Mouse (Mus musculus) intestine, embryonic 15.5 days (tissue): ENCODE results near the gene Cntnap1. TPM values are rescaled to one million over a fixed set of nuclear protein-coding genes. Genes with fewer than 3 reads are reported as not detected.
"Not testable (repeated sequence)": the region's sequence is repeated elsewhere in the genome, so short reads cannot be mapped to it uniquely, and the experiment has no call there.

Experiments
- ATAC-seq: fragments of 200-750 bp; cut with Nextera tagmentation; 2 replicates; pipeline ENCODE4 v1.8.0; 2017; ENCODE audit warnings: moderate TSS enrichment, moderate library complexity
- H3K27ac ChIP-seq: fragments of 300-500 bp; sonication (generic); 2 replicates; pipeline ENCODE4 v1.5.1; 2015; ENCODE audit warnings: mild to moderate bottlenecking, inconsistent platforms
- H3K27me3 ChIP-seq: fragments of 300-500 bp; sonication (generic); replicated peaks from 2 replicates; pipeline ENCODE4 v1.6.1; 2015; ENCODE audit warnings: inconsistent platforms
- H3K36me3 ChIP-seq: fragments of 300-500 bp; sonication (generic); 2 replicates; pipeline ENCODE4 v1.6.1; 2015; ENCODE audit warnings: inconsistent platforms
- H3K4me1 ChIP-seq: fragments of 300-500 bp; sonication (generic); replicated peaks from 2 replicates; pipeline ENCODE4 v1.6.1; 2015; ENCODE audit warnings: inconsistent platforms
- H3K4me2 ChIP-seq: fragments of 300-500 bp; sonication (generic); replicated peaks from 2 replicates; pipeline ENCODE4 v1.6.1; 2015; ENCODE audit warnings: mild to moderate bottlenecking, inconsistent platforms
- H3K4me3 ChIP-seq: fragments of 300-500 bp; sonication (generic); replicated peaks from 2 replicates; pipeline ENCODE4 v1.5.1; 2015; ENCODE audit warnings: inconsistent platforms
- H3K9ac ChIP-seq: fragments of 300-500 bp; sonication (generic); 2 replicates; pipeline ENCODE4 v1.6.1; 2015; ENCODE audit warnings: inconsistent platforms
- H3K9me3 ChIP-seq: fragments of 300-500 bp; sonication (generic); 2 replicates; pipeline ENCODE4 v1.6.1; 2016; ENCODE audit warnings: inconsistent platforms
- WGBS: fragments of 180-500 bp; shearing (Covaris S2); methylation state at CpG from one replicate; pipeline ENCODE4 v1.1.7; 2015; 5-methylcytosine and 5-hydroxymethylcytosine counted together
- polyA plus RNA-seq: library from polyadenylated mRNA; unstranded; fragments of >200 nt; fragmentation: Nextera tagmentation; extraction: Ambion mirVana; gene quantifications from 2 replicates; pipeline ENCODE4 v1.2.1, GENCODE M21; 2015

Cntnap1 gene
- polyA plus RNA-seq, 1 experiment from 2014 or later = 0.82 TPM

GRCm38 (mm10) chr11:101155151-101155550 is 15.2 kb upstream of the Cntnap1 start:
- Histone ChIP-seq H3K36me3 (no peaks in the 10 kb centered on the region), H3K27me3 (no peaks in the 10 kb centered on the region), H3K4me1 (peaks cover 10% of the 10 kb centered on the region), H3K4me2 (no peak overlapping the region), H3K27ac (no peak overlapping the region), H3K9me3 (no peaks in the 10 kb centered on the region), H3K9ac (no peak overlapping the region), H3K4me3 (no peak overlapping the region)
- no peak for ATAC-seq
- WGBS = 66% methylated on average over 6 of the region's 6 CpGs

DNA sequence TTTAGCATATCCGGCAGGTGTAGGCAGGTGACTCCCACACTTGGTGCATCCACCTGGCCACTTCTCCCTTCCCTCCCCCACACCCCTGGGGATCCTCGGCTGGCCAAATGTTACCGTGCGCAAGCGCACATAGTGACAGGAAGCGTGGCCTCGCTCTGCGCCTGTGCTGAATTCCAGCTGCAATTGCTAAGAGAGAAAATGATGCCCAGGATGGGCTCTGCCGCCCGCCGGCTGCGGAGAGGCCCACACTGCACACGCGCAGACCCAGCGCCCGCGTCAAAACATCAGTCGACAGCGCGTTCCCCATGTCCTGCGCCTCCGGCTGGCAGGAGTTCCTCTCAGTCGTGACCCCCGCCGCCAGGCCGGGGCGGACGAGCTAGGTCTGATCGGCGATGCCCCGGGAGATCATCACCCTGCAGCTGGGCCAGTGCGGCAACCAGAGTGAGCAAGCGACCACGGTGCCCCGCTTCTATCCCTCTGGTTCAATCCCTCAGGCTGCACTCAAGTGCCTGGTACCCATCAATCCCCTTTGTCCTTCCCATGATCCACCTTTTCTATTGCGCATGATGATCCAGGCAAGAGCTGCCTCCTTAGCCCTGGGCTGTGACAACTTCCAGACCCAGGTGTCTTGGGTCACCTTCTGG is 14.5 kb upstream of the Cntnap1 start, which contains the start of gene Tubg2:
TSS of gene Tubg2 (plus strand) at position 180 of the 644 bp plus-strand sequence.
- Histone ChIP-seq H3K4me1 (peaks cover 10% of the 10 kb centered on the region), H3K4me3 (peak within 1 kb of the TSS; percentile 42), H3K9ac (peak within 1 kb of the TSS; percentile 56), H3K9me3 (no peaks in the 10 kb centered on the region), H3K27ac (peak within 1 kb of the TSS; percentile 67), H3K4me2 (peak within 1 kb of the TSS; percentile 92), H3K36me3 (no peaks in the 10 kb centered on the region), H3K27me3 (no peaks in the 10 kb centered on the region)
- peak; percentile 73 for ATAC-seq
- 2% methylated on average over 36 of the region's 36 CpGs for WGBS

- H3K9ac ChIP-seq, H3K9me3 ChIP-seq, ATAC-seq, H3K4me3 ChIP-seq, H3K27me3 ChIP-seq, H3K4me2 ChIP-seq, H3K27ac ChIP-seq: not testable (repeated sequence)
- H3K4me1 ChIP-seq = peaks cover 31% of the 10 kb centered on the region
- WGBS = 79% methylated on average over 10 of the region's 10 CpGs
- H3K36me3 ChIP-seq = peaks cover 18% of the 10 kb centered on the region
Measured at GRCm38 (mm10) chr11:101160151-101160550, 10.2 kb upstream of the Cntnap1 start.

DNA sequence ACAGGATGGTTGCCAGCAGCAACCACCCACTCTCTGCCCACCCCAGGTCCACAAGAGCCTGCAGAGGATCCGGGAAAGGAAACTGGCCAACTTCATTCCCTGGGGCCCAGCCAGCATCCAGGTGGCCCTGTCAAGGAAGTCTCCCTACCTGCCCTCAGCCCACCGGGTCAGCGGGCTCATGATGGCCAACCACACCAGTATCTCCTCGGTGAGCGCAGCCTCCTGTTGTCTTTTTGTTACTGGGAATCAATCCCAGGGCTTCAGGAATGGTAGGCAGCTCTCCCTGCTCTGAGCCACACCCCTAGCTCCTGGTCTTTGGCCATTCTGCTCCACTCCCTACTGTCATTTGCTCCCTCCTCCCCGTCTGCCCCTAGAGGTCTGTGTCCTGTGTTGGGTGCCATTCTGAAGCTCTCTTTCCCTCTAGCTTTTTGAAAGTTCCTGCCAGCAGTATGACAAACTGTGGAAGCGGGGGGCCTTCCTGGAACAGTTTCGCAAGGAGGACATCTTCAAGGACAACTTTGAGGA is 9.3 kb upstream of the Cntnap1 start:
- H3K4me2 ChIP-seq, H3K9ac ChIP-seq, H3K27ac ChIP-seq, ATAC-seq, H3K4me3 ChIP-seq, H3K9me3 ChIP-seq, H3K27me3 ChIP-seq: not testable (repeated sequence)
- WGBS = 82% methylated on average over 8 of the region's 8 CpGs
- H3K4me1 ChIP-seq = peaks cover 27% of the 10 kb centered on the region
- H3K36me3 ChIP-seq = peaks cover 18% of the 10 kb centered on the region

- Histone ChIP-seq H3K27ac (no peak overlapping the region), H3K4me1 (peaks cover 25% of the 10 kb centered on the region), H3K9me3 (no peaks in the 10 kb centered on the region), H3K4me3 (no peak overlapping the region), H3K4me2 (no peak overlapping the region), H3K36me3 (peaks cover 23% of the 10 kb centered on the region), H3K9ac (no peak overlapping the region), H3K27me3 (peaks cover 10% of the 10 kb centered on the region)
- 88% methylated on average over 15 of the region's 15 CpGs for WGBS
- no peak for ATAC-seq
Measured at GRCm38 (mm10) chr11:101161551-101161950, 8.8 kb upstream of the Cntnap1 start.

DNA sequence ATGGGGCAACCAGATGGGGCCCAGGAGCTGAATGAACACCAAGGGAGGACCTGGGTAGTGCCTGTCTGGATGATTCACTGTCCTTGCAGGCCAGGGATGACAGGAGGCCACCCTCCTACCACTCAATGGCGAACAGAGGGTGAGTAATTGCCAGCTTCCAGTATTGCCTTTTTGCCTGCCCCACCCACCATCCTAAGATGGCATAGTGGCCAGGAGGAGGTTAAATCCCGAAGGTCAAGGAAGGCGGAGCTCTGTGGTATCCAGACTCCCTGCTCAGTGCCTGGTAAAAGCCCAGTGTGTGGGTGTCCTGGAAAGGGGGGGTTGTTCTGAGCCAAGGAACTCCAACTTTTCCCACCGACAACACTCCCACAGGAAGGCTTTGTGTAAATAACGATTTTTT is 8.0 kb upstream of the Cntnap1 start:
- WGBS = 57% methylated on average over 5 of the region's 5 CpGs
- H3K27ac ChIP-seq = no peak overlapping the region

DNA sequence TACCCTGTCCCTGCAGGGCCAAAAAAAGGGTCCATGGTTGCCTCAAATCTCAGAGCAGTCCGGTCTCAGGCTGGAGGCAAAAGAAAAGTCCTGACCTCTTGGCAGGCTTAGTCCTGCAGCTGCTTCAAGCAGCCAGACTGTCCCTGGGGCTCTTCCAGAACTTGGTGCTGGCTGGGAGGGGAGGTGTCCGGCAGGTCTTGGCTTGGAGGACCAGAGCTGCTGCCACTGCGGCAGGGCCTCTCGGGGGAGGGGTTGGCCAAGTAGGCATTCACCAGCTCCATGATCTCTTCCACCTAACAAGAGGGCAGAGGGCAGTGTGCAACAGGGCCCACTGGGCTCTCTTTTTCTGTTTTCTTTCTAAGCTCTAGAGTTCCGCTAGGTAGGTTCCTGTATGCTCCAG is 7.6 kb upstream of the Cntnap1 start:
- Histone ChIP-seq H3K4me2 (no peak overlapping the region), H3K4me1 (peaks cover 25% of the 10 kb centered on the region), H3K9me3 (no peaks in the 10 kb centered on the region), H3K4me3 (no peak overlapping the region), H3K27me3 (peaks cover 13% of the 10 kb centered on the region), H3K9ac (no peak overlapping the region), H3K36me3 (peaks cover 31% of the 10 kb centered on the region), H3K27ac (no peak overlapping the region)
- no peak for ATAC-seq
- WGBS = 70% methylated on average over 5 of the region's 5 CpGs

More for the DNA sequence above, 8.0 kb upstream of the Cntnap1 start:
- Histone ChIP-seq H3K9ac (no peak overlapping the region), H3K27me3 (peaks cover 13% of the 10 kb centered on the region), H3K4me1 (peaks cover 25% of the 10 kb centered on the region), H3K36me3 (peaks cover 26% of the 10 kb centered on the region), H3K4me2 (no peak overlapping the region), H3K9me3 (no peaks in the 10 kb centered on the region), H3K4me3 (no peak overlapping the region)
- no peak for ATAC-seq

DNA sequence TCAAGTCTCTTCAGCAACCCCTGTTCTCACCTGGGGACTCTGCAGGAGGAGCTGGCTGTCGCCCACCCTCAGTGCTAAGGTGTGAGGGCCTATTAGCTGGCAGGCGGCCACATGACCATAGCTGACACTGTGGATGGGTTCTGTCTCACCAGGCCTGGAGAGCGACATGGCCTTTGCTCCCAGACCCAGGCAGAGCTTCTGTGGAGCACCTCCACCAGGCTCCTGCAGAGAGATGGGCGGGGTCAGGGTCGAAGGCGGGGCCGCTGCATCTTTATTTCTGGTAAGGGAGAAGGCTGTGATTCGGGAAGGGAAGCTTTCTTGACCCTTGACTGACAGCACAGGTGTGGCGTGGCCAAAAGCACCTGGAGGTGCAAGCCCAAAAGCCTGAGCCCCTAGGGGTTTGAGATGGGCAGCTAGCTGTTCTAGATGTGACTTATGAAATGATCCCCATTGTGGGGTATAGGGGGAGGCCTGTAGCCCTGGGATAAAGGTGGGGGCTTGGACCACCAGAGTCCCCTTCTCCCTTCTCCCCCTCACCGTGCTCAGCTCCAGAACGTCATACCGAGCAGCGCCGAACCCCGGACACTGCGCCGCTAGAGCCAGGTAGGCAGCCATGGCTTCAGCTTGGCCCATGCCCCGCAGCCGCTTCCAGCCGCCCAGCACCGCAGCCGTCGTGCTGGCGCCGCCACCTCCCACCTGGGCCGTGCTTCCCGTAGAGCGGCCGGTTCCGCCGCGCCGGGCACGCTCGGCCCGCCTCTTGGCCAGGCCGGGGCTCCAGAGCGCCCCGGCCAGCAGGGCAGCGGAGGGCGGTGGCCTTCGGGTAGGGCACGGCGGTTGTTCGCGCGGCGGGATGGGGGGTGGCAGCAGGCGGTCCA is 6.6 kb upstream of the Cntnap1 start:
- Histone ChIP-seq H3K27me3 (peaks cover 13% of the 10 kb centered on the region), H3K9me3 (no peaks in the 10 kb centered on the region), H3K27ac (no peak overlapping the region), H3K4me2 (peak overlapping the region; percentile 51), H3K4me3 (peak overlapping the region; percentile 16), H3K9ac (0 out of 2 replicates have a peak overlapping the region, but pooled peaks have one; percentile 23), H3K36me3 (peaks cover 35% of the 10 kb centered on the region), H3K4me1 (peaks cover 30% of the 10 kb centered on the region)
- WGBS = 44% methylated on average over 48 of the region's 49 CpGs
- peak; percentile 52 for ATAC-seq

- WGBS = 42% methylated on average over 21 of the region's 21 CpGs
- Histone ChIP-seq H3K27ac (no peak overlapping the region), H3K4me3 (peak overlapping the region; percentile 16), H3K36me3 (peaks cover 35% of the 10 kb centered on the region), H3K4me2 (peak overlapping the region; percentile 51), H3K9me3 (no peaks in the 10 kb centered on the region), H3K9ac (0 out of 2 replicates have a peak overlapping the region, but pooled peaks have one; percentile 23), H3K27me3 (peaks cover 13% of the 10 kb centered on the region), H3K4me1 (peaks cover 36% of the 10 kb centered on the region)
- ATAC-seq = no peak
Measured at GRCm38 (mm10) chr11:101164351-101164665, 6.0 kb upstream of the Cntnap1 start.

DNA sequence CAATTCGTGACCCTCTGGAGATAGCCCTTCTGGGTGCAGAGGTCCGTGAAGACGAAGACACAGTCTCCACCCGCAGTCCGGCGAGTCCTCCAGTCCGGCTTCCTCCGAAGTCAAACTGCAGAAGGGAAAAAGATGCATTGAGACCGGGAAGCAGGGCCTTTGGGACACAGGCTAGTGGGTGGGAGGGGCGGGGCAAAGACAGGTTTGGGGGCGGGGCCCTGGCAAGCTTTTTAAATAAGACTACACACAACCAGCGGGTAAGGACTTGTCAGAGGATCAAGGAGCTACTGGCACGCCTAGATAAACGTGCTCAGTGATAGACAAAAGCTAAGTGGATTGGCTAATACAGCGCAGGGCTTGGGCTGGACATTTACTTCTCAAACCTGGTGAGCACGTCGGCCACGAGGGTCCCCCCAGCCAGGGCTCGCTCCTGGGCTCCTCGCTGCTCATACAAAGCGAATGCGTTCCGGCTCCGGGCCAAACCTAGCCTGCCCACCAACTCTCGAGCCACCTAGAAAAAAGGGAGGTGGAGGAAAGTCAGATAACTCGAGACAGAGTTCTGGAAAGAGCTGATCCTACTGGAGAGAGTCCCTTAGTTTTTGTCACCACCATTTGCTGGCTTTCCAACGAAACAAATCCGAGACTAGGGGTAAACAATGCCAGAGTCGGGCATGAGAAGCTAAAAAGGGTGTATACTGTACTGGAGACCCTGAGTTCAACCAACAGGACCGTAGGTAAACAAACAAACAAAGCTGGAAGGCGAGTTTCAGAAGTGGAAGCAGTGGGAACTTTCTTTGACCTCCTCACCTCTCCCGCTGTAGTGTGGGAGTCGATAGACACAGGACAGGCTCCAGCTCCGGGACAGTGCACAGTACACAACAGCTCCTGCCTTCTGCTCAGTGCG is 5.4 kb upstream of the Cntnap1 start:
- Histone ChIP-seq H3K4me1 (peaks cover 42% of the 10 kb centered on the region), H3K36me3 (peaks cover 35% of the 10 kb centered on the region), H3K9ac (no peak overlapping the region), H3K9me3 (no peaks in the 10 kb centered on the region), H3K27ac (no peak overlapping the region), H3K4me2 (no peak overlapping the region), H3K27me3 (peaks cover 13% of the 10 kb centered on the region), H3K4me3 (no peak overlapping the region)
- WGBS = 55% methylated on average over 35 of the region's 35 CpGs
- ATAC-seq = no peak

- no peak for ATAC-seq
- Histone ChIP-seq H3K36me3 (peaks cover 34% of the 10 kb centered on the region), H3K4me2 (no peak overlapping the region), H3K9me3 (no peaks in the 10 kb centered on the region), H3K4me1 (peaks cover 45% of the 10 kb centered on the region), H3K27ac (no peak overlapping the region), H3K4me3 (no peak overlapping the region), H3K27me3 (peaks cover 13% of the 10 kb centered on the region), H3K9ac (no peak overlapping the region)
- WGBS = 74% methylated on average over 14 of the region's 14 CpGs
Measured at GRCm38 (mm10) chr11:101166357-101166756, 4.0 kb upstream of the Cntnap1 start.
